Mouse (Mus musculus): ENCODE measurements at regions not wholly inside any gene's neighbourhood (a gene's known extent, or its start where the extent isn't known, plus 50 kb on each side); places are given as distances from the start of the nearest gene placed in this dataset.

DNA sequence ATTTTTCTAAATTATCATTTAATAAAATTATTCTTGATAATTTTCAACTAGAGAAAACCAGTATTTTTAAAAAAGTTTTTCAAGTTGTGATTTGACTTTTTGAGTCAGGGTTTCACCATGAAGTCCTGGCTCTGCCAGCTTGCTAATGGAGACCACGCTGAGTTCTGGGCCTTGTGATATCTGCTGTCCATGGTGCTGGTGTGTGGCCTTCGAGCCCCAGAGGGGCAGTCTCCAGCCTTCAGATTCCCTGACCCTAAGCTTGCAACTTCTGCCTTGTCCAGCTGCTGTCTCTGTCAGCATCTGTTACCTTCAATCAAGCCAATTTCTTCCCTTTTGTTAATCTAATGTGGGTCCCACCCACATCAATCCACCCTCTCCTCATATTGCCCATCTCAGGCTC is 165.8 kb upstream of the Cntnap4 start:
- TF ChIP-seq POLR2A (IDR thresholded peaks at IDR 0.05; ENCODE audit: insufficient read depth, low read depth, low read length) (no peak), CTCF (IDR thresholded peaks at IDR 0.05; ENCODE audit: insufficient read depth, low read depth, low read length) (no peak)

All from olfactory bulb, adult 2 months (tissue).